Mouse (Mus musculus): ENCODE data around the gene Cbll1.

Cbll1 gene

GRCm38 (mm10) chr12:31499314-31500131, at the start of gene Cbll1:
Gene Cbll1, minus strand, starts transcription at chr12:31499616.
- peak; percentile 95 for DNase-seq (ENCODE audit: low spot score)

DNA sequence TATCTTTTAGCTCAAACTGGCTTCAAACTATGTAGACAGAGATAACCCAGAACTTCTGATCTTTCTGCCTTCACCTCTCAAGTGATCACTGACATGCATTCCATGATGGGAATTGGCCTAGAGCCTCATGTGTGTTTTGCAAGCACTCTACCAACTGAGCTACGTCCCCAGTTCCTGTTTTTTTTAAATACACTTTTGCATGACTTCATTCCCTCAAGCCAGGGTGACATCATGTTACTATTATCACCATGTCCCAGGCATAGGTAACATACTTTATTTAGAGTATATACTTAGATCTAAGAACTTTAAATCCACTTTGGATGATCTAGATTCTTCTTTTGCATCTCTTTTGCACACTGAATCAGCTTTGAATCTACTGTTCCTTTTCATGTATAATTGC, 46.6 kb upstream of the Cbll1 start:
- no peak for DNase-seq (ENCODE audit: low spot score)

DNA sequence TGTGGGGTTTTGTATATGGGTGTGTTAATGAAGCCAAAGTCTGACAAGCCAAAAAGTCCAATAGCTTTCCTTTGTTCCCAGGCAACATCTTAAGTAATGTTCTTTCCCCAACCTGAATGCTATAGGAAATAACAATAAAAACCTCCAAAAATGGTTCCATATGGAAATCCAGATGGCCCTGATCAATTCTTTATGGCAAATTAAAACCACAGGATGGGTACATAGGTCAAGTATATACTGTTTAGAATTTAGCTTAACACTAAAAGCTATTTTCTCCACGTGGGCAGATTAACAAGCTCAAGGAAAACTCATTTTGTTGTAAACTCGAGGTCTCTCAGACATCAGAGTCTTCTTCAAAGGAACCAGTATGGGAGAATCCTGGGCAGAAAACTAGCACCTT, 45.8 kb upstream of the Cbll1 start:
- DNase-seq (ENCODE audit: low spot score): no peak

GRCm38 (mm10) chr12:31541541-31541940, 42.1 kb upstream of the Cbll1 start:
- no peak for DNase-seq (ENCODE audit: low spot score)

DNA sequence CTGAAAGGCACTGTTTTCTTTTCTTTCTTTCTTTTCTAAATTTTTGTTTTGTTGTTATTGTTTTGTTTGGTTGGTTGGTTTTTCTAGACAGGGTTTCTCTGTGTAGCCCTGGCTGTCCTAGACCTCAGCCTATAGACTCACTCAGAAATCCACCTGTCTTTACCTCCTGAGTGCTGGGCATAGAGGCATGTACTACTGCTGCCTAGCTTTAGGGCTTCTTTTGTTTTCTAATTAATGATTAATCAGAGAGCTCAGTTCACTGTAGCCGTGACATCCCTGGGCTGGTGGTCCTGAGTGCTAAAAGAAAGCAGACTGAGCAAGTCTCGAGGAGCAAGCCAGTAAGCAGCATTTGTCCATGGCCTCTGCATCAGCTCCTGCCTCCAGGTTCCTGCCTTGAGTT, 40.4 kb upstream of the Cbll1 start:
- no peak for DNase-seq (ENCODE audit: low spot score)

- no peak for DNase-seq (ENCODE audit: low spot score)
These were observed 38.3 kb upstream of the Cbll1 start for GRCm38 (mm10) chr12:31537515-31538230.

- no peak for DNase-seq (ENCODE audit: low spot score)
These were observed 34.8 kb upstream of the Cbll1 start for GRCm38 (mm10) chr12:31534060-31534843.

DNA sequence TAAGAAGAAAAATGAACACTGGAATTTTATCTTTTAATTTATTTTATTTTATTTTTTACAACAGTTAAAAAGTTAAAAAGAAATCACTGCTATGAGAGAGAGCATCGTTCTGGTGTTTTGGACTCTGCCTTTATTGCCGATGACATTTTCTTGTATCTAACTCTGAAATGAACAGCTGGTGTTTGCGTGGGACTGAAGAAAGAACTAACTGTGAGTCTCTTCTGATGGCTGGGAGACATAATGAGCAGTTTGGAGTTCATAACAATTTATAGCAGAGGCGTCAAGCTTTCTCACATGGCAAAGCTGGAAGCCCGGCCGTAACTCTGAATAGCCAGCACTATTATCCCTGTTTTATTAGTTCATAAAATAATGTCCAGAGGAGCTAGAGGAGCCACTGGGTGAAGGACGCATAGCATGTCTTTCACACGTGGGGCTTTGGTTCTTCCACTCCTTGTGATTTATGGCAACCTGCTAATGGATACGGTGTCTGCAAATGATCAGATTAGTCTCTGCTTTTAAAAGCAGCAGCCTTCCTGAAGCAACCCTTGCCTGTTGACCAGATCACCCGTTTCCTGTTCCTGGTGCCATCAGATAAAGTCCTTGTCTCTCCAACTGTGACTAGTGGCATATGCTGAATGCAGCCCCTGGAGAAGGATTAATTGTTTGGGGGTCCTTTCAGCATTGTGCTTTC, 33.9 kb upstream of the Cbll1 start:
- no peak for DNase-seq (ENCODE audit: low spot score)

- no peak for DNase-seq (ENCODE audit: low spot score)
These were observed 32.6 kb upstream of the Cbll1 start for GRCm38 (mm10) chr12:31532054-31532453.

GRCm38 (mm10) chr12:31527407-31527806, 28.0 kb upstream of the Cbll1 start:
- DNase-seq (ENCODE audit: low spot score): no peak

DNA sequence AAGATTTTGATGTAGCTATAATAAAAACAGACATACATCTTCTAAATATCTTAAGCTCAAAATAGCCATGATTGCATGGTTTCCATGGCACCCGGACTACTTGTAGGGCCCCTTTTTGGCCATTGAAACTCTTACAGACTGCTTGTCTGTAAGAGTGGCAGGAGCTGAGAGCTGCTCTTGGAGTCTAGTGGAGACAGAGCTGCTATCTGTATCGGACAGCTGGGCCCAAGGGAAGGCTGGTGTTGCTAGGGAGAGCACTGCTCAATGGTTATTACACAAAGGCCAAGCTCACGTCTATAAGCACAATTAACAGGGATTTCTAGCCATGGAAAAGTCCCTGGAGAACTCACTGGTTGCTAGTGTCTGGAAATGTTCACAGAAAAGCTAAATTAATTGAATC, 22.0 kb upstream of the Cbll1 start:
- DNase-seq (ENCODE audit: low spot score): no peak

GRCm38 (mm10) chr12:31520119-31520518, 20.7 kb upstream of the Cbll1 start:
- DNase-seq (ENCODE audit: low spot score): no peak

GRCm38 (mm10) chr12:31513724-31514503, 14.5 kb upstream of the Cbll1 start:
- DNase-seq (ENCODE audit: low spot score): no peak

- no peak for DNase-seq (ENCODE audit: low spot score)
These were observed 13.4 kb upstream of the Cbll1 start for GRCm38 (mm10) chr12:31512634-31513411.

- DNase-seq (ENCODE audit: low spot score): no peak
These were observed 11.8 kb upstream of the Cbll1 start for GRCm38 (mm10) chr12:31511218-31511617.

DNA sequence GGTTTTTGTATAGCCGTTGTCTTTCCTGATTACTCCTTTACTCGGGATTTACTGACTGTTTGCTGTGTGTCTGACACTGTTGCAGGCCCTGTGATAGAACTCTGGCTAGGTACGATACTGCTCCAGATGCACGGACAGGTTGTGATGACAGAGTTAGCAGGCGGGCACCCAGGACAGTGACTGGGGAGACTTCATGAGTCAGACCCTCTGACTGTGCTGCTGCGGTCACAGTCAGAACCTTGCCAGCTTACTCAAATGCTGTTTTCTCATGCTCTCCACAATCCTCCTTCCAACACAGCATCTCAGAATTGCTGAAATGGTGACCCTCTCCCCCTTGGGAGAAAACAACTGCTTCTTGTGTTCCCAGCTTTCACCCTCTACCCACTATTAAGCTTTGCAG, 9.1 kb upstream of the Cbll1 start:
- DNase-seq (ENCODE audit: low spot score): no peak

GRCm38 (mm10) chr12:31507718-31508364, 8.4 kb upstream of the Cbll1 start:
- no peak for DNase-seq (ENCODE audit: low spot score)

GRCm38 (mm10) chr12:31503211-31503610, 3.8 kb upstream of the Cbll1 start:
- no peak for DNase-seq (ENCODE audit: low spot score)

DNA sequence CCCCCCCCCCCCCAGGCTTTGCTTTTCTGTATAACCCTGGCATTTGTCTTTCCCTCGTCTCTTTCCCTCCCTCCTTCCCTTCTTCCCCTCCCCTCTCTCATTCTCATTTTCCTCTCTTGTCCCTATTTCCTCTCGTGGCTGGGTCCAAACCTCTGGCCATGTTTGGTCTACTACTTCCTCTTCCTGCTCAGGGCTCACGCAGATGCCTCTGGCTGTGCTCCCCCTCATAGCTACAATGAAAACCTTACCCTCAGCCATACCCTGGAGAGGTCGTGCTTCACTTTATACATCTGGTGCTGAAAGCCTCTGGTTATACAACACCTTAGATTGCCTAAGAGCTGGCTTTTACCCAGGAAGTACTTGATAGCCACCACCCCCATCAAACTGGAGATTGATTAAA, 1.9 kb upstream of the Cbll1 start:
- no peak for DNase-seq (ENCODE audit: low spot score)

GRCm38 (mm10) chr12:31500196-31500595, 780 bp upstream of the Cbll1 start:
- DNase-seq (ENCODE audit: low spot score): no peak
